Mouse (Mus musculus): ENCODE measurements at regions not wholly inside any gene's neighbourhood (a gene's known extent, or its start where the extent isn't known, plus 50 kb on each side); places are given as distances from the start of the nearest gene placed in this dataset.
A peak's percentile ranks its signal among the peaks of the same experiment; 100 is the strongest.
"Not testable (repeated sequence)": the region's sequence is repeated elsewhere in the genome, so short reads cannot be mapped to it uniquely, and the experiment has no call there.

DNA sequence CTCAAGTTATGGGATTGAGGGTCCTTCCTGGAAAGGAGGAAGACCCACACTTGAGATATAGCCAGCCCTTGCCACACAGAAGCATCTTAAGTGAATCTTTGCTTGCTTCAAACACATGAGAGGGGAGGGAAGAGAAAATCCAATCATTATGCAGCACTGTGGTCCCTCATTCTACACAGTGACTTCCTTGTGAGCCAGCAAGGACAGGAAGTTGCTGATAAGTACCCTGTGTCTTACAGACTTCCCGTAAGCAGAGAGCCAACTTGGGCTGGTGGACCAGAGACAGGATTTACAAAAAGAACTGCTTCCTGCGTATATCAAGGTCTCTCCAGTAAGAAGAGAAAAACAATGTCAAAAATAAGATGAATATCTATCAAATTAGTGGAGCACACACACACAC lies 78.1 kb upstream of the Xcl1 start:
- DNase-seq, result no peak

DNA sequence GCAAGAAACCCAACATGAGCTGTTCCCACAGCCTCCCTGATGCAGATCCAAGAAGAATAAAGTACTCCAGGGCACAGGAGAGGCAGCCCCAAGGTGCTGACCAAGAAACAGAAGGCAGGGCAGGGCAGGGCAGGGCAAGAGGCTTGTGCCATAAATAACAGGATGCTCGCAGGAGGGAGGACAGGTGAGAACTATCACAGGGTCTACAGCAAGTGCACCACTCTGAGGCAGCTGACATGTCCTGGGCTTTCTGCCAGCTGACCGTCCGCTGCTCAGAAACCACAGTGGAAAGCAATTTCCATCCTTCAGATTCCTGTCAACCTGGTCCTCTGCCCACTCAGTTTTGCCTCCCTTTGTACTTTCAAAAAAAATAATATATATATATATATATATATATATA lies 77.0 kb upstream of the Xcl1 start:
- DNase-seq, result no peak

DNA sequence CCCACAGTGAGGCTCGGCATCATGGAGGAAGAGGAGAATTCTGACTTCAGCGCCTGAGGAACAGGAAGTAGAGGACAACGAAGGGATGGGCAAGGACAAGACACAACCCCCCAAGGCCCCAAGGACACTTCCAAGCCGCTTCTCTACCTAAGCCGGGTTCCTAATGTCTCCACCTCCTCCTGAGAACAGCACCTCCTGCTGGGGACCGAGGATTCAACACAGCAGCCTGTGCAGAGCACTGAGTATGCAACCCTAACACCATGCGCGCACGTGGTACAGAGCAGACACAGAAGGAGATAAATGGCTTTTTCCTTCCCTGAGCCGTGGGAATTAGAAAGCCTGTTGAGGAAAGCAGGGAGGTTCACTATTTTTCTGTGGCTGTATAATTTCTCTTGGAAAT lies 64.2 kb upstream of the Xcl1 start:
- DNase-seq, result peak in 1 of 2 experiments; percentile 15

DNA sequence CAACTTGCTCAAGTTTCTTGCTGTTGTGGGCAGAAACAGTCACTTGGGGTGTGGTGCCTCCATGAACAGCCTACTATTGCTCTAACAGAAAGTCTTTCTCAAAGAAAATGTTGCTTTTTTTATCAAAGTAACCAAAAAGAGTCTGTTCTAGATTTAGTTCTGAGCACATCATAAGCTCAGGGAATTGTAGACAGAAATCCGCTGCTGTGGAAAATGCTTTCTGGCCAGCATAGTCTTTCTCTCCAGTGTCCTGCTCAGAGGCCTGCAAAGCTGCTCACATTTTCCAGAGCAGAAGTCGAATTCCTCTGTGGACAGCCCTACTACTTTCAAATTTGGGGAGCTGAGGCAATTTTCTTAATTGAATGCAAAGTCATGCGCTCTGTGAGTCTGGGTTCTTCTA lies 63.3 kb upstream of the Xcl1 start:
- no peak for DNase-seq

GRCm38 (mm10) chr1:164997660-164998059 lies 62.3 kb upstream of the Xcl1 start:
- peak in 1 of 2 experiments; percentile 5 for DNase-seq

DNA sequence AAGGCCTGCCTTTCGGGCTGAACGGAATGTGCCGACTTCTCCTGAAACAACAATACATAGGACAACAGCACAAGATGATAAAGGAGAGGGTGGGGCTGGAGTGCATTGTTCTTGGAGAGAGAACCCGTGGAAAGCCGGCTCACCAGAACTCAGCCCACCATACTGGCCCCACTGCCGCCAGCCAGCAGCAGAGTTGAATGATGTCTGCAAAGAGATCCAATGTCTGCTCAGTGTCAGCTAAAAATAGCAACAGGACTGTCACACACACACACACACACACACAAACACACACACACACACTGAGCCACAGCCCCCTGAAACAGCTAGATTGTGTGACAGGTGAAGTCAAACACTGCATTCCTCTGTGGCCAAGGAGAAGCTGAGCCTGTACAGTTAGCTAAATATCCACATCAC lies 58.9 kb upstream of the Xcl1 start:
- no peak for DNase-seq

DNA sequence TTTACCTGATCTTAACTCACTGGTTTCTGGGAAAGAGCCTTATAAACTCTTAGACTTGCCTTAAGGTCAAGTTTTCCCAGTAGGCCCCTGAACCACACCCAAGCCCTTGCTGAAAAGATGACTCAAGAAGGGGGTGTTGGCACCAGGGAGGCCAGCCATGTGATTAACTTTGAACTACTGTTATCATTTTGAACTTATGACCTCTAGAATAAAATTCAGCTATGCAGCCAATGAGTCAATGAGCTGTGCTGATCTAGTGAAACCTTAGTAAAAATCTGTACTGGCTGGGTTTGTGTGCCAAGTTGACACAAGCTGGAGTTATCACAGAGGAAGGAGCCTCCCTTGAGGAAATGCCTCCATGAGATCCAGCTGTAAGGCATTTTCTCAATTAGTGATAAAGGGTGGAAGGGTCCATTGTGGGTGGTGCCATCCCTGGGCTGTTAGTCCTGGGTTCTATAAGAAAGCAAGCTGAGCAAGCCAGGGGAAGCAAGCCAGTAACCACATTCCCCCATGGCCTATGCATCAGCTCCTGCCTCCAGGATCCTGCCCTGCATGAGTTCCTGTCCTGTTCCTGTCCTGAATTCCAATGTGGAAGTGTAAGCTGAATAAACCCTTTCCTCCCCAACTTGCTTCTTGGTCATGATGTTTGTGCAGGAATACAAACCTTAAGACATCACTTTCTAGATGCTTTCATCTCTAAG lies 58.0 kb upstream of the Xcl1 start:
- DNase-seq, result not testable (repeated sequence)

- DNase-seq, result no peak
Measured at GRCm38 (mm10) chr1:164988982-164989381, 53.7 kb upstream of the Xcl1 start.

GRCm38 (mm10) chr1:164988191-164988590 lies 52.9 kb upstream of the Xcl1 start:
- no peak for DNase-seq

DNA sequence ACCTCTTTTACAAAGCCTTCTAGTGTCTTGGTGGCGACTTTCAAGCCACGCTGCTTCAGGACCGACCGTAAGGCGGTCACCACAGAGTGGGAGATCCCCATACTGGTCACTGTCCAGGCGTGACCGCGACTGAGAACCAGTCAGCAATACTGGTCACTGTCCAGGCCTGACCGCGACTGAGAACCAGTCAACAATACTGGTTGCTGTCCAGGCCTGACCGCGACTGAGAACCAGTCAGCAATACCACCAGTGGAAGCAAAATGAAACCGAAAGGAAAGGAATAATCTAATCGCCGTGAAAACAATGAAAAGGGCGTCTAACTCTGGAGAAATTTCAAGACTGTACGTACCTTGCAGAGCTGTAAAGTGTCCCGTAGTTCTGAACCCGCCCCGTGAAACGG lies 50.2 kb upstream of the Xcl1 start:
- not testable (repeated sequence) for DNase-seq

All from lung, postnatal 4 days (tissue).